Mouse (Mus musculus): ENCODE results near the gene Dlgap1.
"Not testable (repeated sequence)": the region's sequence is repeated elsewhere in the genome, so short reads cannot be mapped to it uniquely, and the experiment has no call there.

Gene Dlgap1

DNA sequence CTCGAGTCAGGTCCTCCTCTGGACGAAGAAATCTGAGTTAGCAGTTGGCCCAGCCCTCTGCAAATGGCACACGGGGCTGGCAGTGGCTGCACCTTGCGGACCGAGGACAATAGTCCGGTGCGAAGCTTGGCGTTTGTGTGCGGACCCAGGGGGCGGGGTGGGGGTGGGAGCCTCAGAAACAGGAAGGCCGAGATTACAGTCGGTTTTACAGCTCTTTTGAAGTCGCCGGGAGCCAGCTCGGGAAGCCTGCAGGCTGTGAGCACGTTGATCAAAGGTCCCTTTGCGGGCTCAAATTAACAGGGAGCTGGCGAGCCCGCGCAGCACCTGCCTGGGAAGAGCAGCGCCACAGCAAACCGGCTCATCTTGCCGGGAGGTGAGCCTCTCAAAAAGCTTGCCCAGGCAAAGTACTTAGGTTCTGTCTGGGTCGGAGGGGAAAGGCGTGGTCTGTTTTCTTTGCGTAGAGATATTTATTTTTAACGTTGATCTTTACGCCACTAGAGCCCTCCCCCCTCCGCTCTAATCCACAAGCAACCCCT, 865.6 kb downstream of the Dlgap1 start:
- intact Hi-C loops (cut with DNase I), result no loop called here

DNA sequence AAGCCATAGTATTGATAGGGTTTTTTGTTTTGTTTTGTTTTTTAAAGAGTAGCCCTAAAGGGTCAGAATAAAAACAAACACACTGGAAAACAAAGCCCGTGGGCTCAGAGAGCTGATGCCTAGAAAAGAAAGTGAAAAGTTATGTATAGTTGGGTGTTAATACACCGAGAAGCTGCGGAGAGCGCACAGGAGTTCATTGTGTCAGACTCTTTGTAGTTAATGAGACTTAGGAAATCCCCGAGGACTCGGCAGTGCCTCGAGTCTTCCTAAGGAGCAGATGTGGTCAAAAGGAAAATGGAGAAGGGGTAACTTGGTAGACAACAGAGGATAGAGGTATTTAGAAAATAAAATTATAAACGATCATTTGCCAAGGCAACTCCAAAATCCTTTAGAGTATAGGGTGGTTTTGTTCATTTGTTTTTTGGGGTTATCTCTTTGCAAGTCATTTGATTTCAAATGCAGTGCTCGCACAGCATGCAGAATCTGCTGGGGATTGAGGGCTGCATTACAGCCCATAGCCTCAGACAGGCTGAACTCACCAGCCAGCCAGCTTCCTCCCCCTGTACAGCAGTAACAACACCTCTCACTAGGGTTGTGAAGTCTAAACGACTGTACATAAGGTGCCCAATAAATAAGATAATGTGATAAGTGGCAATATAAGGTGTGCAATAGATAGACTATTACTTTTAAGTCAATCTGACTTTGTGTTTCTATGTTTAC, 866.4 kb downstream of the Dlgap1 start:
- intact Hi-C loops (cut with DNase I), result no loop called here

DNA sequence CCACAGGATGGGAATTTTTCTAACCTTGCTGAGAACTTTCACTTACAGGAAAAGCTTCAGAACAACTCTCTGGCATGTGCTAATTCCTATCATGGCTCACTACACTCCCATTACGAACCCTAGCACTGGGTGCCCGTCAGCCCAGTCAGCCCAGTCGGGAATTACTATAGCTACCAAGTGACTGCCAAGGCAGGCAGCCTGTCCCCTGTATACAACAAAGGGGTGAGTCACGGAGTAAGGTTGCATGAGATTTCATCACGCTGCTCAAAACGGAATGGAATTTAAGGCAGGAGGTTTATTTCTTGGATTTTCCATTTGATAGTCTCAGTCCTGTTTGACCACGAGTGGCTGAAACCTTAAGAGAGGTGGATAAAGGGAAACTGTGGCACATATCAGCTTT, 867.9 kb downstream of the Dlgap1 start:
- intact Hi-C loops (cut with DNase I), result no loop called here

DNA sequence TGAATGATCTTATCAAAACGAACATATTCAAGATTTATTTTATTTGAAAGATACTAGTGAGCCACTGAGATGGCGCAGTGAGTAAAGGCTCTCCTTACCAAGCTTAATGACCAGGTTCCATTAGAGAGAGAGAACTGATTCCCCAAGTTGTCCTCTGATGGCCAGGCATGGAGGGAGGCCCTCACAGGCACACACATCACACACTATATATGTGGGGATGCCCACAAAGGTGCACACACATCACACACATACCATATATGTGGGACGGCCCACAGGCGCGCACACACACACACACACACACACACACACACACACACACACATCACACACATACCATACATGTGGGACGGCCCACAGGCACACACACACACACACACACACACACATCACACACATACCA, 868.6 kb downstream of the Dlgap1 start:
- intact Hi-C loops (cut with DNase I), result not testable (repeated sequence)

DNA sequence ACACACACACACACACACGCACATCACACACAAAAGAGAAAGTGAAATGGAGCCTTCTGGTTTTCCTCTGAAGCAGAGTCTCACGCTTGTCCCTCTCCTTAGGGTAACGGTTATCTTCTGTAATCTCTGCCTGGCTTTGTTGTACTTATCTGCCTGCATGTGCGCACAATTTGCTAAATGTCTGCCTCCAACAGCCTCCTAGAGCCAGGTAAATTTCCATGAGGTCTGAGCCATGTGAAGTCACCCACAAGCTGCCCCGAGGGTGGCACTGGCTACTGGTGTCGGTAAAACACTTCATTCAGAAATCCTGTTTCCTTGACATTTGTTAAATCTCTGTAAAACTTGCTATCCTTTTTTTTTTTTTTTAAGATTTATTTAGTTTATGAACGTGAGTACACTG, 869.2 kb downstream of the Dlgap1 start:
- intact Hi-C loops (cut with DNase I), result no loop called here

DNA sequence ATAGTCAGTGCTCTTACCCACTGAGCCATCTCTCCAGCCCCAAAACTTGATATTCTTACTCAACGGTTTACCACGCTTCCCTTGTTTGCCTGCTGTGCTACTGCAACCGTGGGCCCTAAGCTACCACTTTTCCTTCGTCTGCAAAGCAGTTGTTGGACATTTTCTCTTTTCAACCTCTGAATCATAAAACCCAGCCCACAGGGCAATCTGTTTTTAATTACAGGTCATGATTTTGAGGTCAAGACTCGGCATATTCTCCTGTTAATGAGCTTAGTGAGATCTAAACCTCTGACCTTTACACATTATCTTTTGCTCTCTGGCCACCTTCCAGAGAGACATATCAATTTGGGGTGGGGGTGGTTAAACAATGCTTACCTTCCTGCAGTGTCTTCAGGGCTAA, 869.7 kb downstream of the Dlgap1 start:
- intact Hi-C loops (cut with DNase I), result no loop called here

DNA sequence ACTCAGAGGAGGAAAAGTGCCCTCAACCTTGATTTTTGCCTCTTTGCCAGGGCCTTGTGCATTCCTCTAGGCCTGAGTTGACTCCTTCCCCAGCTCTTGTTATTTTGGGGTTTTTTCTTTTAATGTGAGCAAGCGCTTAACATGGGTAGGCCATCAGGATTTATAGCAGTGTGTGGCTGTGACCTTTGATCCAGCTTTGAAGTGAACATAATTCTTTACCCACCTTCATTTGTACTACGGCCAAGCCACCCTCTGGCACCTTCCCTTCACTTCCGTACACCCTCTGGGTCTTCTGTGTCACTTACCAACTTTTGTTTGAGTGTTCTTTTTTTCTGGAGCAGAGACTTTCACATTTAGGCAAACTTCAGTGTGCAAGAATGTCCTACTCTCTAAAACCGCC, 874.4 kb downstream of the Dlgap1 start:
- intact Hi-C loops (cut with DNase I), result no loop called here

DNA sequence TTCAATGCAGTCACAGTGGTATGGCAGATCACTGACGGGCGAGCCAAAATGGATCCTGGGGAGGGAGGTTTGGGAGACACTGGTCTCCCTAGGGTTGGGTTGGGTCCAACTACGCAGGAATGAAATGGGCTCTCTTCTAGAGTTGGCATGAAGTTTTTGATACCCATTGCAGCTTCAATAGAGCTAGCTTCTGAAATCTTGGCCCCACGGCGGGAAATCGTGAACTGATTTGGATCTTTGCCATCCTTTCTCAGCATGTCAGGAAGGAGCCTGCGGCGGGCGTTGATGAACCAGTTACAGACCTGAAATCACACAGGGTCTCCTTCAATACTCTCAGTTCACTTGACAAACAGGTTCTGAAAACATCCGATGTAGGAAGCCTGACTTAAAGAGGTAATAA, 876.1 kb downstream of the Dlgap1 start:
- intact Hi-C loops (cut with DNase I), result loop anchor here (5.0 kb wide), 1 partner anchor 122 kb away; no protein-coding TSS in a partner anchor

DNA sequence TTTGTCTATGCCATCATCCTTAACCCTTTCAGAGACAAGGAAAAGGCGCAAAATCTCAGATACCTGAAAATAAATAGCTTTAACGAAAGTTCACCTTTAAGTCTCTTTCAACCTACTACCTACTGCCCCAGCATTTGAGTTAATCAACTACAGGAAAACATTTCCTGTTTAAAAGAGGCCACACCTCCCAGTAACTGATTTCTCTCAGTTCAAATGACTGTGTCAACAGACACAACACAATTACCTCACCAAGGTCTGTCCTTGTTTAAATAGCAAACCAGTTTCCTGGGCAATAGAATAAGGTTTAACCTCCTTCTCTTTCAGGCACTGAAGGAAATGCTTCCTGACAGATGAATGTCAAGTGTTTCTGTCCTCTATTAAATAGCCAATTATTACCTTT, 876.7 kb downstream of the Dlgap1 start:
- intact Hi-C loops (cut with DNase I), result loop anchor here (5.0 kb wide), 1 partner anchor 122 kb away; no protein-coding TSS in a partner anchor

DNA sequence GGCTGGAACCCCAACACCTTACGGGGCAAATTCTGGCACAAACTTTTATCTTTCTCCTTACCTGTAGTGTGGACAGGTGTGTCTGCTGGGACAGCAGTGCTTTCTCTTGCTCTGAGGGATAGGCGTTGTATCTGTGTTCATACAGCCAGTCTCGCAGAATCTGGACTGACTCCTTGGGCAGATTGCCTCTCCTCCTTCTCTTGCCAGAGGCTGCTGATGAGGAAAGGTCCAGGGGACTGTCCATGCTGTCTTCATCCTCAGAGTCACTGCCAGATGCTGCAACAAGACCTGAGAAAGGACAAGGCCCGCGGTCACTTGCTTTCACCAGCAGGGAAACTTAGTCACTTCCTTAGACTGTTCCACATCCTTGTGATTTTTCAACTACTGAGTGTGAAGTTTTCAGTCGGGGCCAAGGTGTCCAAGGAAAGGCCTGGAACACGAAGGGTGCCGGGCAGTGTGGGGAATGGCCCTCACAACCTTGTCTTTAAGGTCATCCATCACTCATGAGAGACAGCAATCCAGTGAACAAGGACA, 877.3 kb downstream of the Dlgap1 start:
- intact Hi-C loops (cut with DNase I), result loop anchor here (5.0 kb wide), 1 partner anchor 121 kb away; no protein-coding TSS in a partner anchor

DNA sequence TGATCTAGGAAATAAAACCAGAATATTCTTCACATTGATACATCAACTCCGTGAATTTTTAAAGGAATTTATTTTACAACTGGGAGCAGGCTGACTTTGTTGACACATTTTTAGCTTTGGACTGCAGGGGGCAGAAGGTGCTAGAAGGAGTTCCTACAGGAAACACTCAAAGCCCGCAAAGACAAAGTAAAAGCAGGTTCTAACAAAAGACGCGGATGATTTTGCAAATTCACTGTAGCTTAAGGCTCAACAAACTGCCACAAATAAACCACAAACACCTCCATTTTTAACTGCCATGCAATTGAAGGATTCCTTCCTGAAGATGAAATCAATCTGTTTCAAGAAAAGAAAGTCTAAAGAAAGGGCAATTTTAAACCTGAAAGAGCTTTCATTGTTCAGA, 878.2 kb downstream of the Dlgap1 start:
- intact Hi-C loops (cut with DNase I), result loop anchor here (5.0 kb wide), 1 partner anchor 120 kb away; no protein-coding TSS in a partner anchor

DNA sequence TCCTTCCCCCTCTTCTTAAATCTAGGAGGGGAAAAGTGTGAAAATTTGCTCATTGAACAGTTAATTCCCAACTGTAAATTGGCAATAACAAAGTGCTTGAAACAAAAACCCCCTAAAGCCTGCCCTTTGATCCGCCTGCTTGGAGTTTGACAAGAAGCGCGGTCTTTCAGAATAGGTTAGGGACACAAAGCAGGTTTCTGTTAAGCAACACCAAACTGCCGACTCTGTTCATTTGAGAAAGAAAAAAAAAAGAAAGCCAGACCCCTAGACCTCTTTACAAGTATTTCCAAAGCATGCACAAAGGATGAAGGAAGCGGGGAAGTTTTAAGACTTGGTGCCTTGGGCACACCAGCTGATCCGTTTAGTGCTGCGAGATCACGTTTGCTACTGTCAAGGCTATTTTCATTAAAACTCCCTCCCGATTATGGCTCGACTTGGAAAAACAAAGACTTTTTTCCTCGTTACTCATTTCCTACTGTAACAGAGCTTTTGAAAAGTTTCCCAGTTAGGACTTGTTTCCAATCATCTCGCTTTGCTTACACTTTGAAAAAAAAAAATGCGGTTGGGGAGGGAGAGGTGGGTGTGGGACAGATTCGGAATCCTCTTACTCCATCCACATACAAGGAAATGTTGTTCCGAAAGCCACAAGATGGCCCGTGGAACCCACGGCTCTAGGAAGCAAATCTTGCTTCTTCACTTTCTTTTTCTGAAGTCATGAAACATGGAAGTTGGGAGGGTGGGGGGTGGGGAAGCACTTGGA, 879.1 kb downstream of the Dlgap1 start:
- intact Hi-C loops (cut with DNase I), result loop anchor here (5.0 kb wide), 1 partner anchor 119 kb away; no protein-coding TSS in a partner anchor

DNA sequence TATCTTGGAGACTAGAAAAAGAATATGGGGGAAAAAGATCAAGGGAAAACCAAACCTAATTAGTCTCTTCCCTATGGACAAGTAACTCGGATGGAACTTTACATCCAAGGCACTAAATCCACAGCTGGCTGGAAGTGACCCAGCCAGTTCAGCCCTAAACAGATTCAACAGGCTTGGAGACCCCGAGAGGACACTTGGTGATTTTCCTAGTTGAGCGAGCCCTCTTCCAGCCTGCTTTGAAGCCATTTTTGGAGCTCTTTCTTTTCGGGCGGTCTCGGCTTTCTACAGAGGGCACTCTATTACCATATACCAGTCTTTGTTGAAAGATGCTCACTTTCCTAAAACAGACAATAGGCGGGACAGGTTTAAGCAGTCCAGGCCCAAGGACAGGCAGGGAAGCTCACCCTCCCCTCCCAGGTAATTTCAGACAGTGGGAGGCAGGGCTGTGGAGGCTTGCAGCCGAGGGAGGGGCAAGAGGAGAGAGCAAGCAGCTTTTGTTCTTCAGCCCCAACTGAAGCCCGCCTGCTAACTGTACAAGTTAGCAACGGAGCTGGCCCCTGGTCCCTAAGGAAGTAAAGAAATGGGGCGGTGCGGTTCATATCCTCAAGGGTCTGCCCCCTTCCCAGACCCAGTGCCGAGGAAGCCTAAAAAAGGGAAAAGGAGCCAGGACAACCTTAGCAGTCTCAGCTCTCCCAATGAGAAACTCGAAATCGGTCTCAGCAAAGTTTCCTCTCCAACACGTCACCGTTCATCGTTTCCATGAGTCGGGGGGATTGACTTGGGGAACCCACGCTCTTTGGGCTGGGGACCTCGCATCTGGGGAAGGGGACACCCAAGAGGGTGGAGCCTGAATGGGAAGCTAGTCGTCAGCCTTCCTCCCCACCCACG, 879.9 kb downstream of the Dlgap1 start:
- intact Hi-C loops (cut with DNase I), result loop anchor here (5.0 kb wide), 1 partner anchor 119 kb away; no protein-coding TSS in a partner anchor

DNA sequence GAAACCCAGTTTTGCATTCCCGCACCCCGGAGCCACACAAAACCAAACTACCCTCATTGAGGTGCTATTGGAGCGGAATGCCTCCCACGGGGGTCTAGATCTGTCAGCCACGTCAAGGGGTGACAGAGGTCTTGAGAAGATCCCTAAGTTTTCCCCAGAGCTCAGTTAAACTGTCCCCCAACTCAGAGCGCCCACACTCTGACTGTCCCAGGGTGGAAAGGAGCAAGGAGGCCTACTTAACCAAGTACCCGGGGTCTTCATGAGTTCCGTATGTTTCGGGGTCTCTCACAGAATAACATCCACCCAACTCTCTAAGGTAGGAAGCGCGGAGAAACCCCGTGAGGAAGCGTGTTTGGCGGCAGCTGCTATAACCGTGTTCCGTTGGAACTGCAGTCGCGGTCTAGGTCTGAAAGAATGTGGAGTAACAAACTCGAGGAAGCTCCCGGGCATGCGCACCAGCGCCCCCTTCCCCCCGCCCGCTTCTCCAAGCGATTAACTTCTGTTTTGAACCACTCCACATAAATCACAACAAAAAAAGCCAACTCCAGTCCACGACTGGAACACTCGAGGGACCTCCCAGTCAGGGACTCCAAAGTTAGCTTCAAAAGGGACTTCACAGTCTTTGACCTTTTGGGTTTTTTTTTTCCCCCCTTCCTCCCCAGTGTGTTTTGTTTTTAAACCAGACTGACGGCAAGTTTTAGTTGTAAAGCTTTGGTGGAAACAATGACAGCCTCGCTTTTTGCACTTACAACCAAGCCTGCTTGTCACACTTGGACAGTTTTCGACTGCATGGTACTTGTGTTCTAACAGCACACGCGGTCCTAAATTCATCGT, 880.7 kb downstream of the Dlgap1 start:
- intact Hi-C loops (cut with DNase I), result loop anchor here (5.0 kb wide), 2 partner anchors 112 to 118 kb away; no protein-coding TSS in a partner anchor

DNA sequence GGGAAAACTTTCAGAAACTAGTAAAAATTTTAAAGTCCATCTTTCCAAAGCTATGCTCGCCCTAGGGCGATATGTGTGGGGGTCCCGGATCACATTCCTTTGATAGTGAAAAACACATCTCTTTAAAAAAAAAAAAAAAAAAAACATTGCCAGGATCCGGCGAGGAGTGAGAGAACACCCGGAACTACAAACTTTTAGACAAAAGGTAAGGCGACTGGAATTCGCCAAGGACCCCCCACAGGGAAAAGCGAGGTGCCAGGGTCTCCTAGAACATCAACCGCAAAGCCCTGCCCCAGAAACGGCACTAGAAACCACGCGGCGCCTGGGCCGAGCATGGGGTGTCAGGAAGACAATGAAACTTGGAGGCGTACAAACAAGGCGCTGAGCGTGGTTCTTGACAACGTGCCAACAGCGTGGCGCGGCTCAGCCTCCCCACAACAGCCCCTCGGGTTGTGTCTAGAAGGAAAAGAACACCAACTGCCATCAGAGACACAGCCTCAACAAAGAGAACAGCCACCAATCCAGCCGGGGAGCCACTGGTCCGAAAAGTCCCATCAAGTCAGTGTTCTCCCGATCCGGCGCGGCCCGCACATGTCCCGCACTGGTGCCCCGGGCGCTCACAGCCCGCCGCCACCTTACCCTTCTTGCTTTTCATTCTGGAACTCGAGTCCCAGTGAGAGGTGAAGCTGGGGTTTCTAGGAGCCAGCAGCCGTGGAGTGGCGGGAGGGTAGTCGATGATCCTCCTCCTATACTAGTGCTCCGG, 881.5 kb downstream of the Dlgap1 start:
- intact Hi-C loops (cut with DNase I), result loop anchor here (5.0 kb wide), 1 partner anchor 113 kb away; no protein-coding TSS in a partner anchor

DNA sequence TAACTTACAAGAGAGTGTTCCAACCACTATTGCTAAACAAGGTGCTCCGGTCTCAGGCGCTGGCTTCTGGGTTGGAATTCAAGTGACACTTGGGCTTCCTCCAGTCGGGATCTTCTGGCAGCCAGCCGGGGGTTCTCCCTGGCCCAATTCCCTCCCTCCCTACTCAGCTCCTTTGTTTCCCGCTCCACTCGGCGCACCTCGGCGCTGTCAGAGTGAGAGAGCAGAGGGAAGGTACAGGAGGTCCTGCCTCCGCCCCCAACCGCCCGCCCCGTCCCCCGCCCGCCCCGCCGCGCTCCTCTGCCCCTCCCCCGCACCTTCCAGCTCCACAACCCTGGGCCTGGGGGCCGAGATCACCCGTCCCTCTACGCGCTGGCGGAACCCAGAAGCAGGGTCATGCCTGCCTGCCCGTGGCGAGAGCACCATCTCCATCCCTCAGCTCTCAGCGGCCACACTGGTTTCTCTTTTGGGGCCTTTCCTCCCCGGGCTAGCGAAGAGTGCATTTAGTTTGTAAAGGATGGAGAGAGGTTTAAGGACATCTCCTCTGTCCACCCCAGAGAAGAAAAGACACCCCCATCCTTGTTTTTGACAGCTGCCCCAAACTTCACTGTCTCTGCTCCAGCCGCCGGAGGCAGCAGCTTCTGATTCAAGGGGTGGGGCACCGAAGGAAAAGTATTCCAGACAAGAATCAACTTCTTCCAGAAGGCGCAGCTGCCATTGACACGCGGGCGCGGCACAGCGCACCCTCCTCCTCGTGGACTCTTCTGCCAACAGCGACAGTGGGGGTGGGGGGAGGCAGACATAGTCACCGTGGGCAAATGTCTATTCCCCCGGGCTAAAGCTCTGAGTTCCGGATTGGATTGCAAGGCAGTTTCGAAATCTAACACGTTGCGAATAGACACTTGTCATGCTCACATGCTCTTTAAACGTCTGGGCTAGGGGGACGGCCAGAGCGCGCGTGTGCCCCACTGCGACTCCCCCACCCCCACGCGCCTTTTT, 882.4 kb downstream of the Dlgap1 start:
- intact Hi-C loops (cut with DNase I), result loop anchor here (5.0 kb wide), 1 partner anchor 114 kb away; no protein-coding TSS in a partner anchor

DNA sequence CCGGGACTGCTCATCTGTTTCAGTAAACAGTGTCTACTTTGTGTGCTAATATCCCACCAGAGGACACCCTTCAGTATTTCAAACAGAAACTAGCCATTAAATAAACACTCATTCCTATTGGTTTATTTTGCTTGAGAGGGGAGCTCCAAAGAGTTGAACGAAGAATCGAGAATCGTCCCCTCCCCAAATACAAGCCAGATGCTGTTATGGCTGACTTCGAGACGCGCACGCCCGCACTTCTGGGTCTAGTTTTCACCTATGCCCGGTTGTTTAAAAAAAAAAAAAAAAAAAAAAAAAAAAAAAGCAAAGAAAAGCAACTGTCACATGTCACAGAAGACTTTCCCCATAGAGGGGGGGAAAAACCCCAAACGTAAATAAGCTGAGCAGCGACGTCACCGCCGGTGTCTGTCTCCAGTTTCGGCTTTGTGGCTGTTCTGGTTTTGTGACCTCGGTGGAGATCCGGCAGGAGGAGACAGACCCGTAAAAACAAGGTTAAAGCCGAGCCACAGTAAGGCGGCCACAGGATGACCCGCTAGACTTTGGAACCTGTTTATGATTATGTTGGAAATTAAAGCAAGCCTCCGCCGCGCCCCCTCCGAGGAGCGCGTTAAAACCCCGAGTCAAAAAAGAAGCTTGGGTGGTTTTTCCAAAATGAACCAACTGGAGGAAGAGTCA, 883.3 kb downstream of the Dlgap1 start:
- intact Hi-C loops (cut with DNase I), result loop anchor here (2.0 to 5.0 kb wide), 2 partner anchors 97 to 115 kb away; no protein-coding TSS in a partner anchor

All from adrenal gland (tissue).